Mouse (Mus musculus) limb, embryonic 13.5 days (tissue): ENCODE results near the gene Slc39a11. TPM values are rescaled to one million over a fixed set of nuclear protein-coding genes. Genes with fewer than 3 reads are reported as not detected.
A peak's percentile ranks its signal among the peaks of the same experiment; 100 is the strongest.

Experiments
- ATAC-seq: fragments of 200-750 bp; cut with Nextera tagmentation; 2 replicates; pipeline ENCODE4 v1.8.0; 2017; ENCODE audit warnings: low read depth, moderate number of reproducible peaks, moderate TSS enrichment; ENCODE audit not compliant: low FRiP score
- H3K27ac ChIP-seq: fragments of 300-500 bp; sonication (generic); 2 replicates; pipeline ENCODE4 v1.5.1; 2015; ENCODE audit warnings: inconsistent platforms, mild to moderate bottlenecking, moderate library complexity
- H3K27me3 ChIP-seq: fragments of 300-500 bp; sonication (generic); 2 replicates; pipeline ENCODE4 v1.6.1; 2015; ENCODE audit warnings: mild to moderate bottlenecking, inconsistent platforms
- H3K36me3 ChIP-seq: fragments of 300-500 bp; sonication (generic); 2 replicates; pipeline ENCODE4 v1.6.1; 2015; ENCODE audit warnings: inconsistent platforms, mild to moderate bottlenecking, moderate library complexity
- H3K4me1 ChIP-seq: fragments of 300-500 bp; sonication (generic); 2 replicates; pipeline ENCODE4 v1.6.1; 2015; ENCODE audit warnings: inconsistent platforms
- H3K4me2 ChIP-seq: fragments of 300-500 bp; sonication (generic); replicated peaks from 2 replicates; pipeline ENCODE4 v1.6.1; 2015; ENCODE audit warnings: inconsistent platforms, mild to moderate bottlenecking, moderate library complexity
- H3K4me3 ChIP-seq: fragments of 300-500 bp; sonication (generic); 2 replicates; pipeline ENCODE4 v1.5.1; 2015; ENCODE audit warnings: moderate library complexity, mild to moderate bottlenecking, inconsistent platforms
- H3K9ac ChIP-seq: fragments of 300-500 bp; sonication (generic); 2 replicates; pipeline ENCODE4 v1.6.1; 2015; ENCODE audit warnings: mild to moderate bottlenecking, inconsistent platforms
- H3K9me3 ChIP-seq: fragments of 300-500 bp; sonication (generic); 2 replicates; pipeline ENCODE4 v1.6.1; 2016; ENCODE audit warnings: inconsistent platforms
- WGBS: fragments of 180-500 bp; shearing (Covaris S2); methylation state at CpG from one replicate; pipeline ENCODE4 v1.1.7; 2015; 5-methylcytosine and 5-hydroxymethylcytosine counted together
- polyA plus RNA-seq: library from polyadenylated mRNA; unstranded; fragments of >200 nt; fragmentation: Nextera tagmentation; extraction: Ambion mirVana; gene quantifications from 2 replicates; pipeline ENCODE4 v1.2.1, GENCODE M21; 2015

Slc39a11 gene
- 25.9 and 26.4 TPM in 2 replicates for polyA plus RNA-seq

DNA sequence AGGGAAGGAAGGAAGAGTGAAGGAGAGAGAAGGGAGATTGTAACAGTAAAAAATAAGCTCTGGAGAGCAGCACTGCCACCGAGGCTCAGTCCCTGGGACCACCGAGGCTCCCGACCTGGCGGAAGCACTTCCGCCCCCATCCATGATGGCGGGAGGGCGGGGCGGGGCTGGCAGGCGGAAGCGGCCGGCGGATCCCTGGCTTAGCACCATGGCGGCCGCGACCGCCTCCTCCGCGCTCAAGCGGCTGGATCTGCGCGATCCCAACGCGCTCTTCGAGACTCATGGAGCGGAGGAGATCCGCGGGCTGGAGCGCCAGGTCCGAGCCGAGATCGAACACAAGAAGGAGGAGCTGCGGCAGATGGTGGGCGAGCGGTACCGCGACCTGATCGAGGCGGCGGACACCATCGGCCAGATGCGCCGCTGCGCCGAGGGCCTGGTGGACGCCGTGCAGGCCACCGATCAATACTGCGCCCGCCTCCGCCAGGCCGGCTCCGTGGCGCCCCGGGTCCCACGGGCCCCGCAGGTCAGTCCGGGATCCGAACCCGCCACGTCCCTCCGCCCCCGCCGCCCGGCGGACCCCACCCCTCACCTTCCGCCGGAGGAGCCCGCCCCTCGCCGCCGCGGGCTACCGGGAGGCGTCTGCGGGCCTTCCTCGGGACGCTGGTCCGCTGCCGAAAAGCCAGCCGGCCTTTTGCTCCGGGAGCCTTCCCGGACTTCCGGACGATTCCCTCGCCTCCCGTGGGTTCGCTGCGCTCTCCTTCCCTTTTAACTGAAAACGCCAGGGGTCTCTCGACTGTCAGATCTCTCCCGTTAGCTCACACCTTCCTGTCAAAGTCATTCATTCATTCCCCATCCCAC is at the start of gene Slc39a11:
Gene Slc39a11, minus strand, starts transcription at position 727 of the 858 bp plus-strand sequence.
- Histone ChIP-seq H3K4me2 (peak within 1 kb of the TSS; percentile 68), H3K36me3 (peaks cover 30% of the 10 kb centered on the region), H3K4me3 (peak within 1 kb of the TSS; percentile 90), H3K9me3 (0 out of 2 replicates have a peak, but pooled peaks cover 4% of the 10 kb centered on the region), H3K9ac (peak within 1 kb of the TSS; percentile 93), H3K27me3 (no peaks in the 10 kb centered on the region), H3K4me1 (peaks cover 51% of the 10 kb centered on the region), H3K27ac (peak within 1 kb of the TSS; percentile 82; the same call in 1 of the 2 replicates)
- under 1% methylated on average over 85 of the region's 91 CpGs for WGBS
- peak; percentile 78 for ATAC-seq

DNA sequence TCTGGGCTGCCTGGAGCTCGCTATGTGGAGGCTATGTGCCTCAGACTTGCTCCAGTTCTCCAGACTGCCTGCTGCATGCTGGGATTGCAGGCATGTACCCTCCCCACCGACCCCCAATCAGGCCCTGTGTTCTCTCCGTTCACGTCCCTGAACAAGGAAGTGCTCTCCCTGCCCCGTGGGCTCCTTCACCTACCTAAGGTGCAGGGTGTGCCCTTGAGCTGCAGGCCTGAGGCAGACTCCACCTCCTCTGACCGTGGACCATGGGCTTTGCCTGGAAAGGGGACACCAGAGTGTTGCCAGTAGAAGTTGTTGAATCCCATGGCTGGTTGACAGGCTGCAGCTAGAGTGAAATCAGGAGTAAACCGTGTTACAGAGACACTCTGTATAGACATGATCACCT is 49.8 kb upstream of the Slc39a11 start:
- Histone ChIP-seq H3K9ac (no peak overlapping the region), H3K9me3 (no peaks in the 10 kb centered on the region), H3K27me3 (no peaks in the 10 kb centered on the region), H3K27ac (no peak overlapping the region), H3K4me3 (no peak overlapping the region), H3K4me1 (0 out of 2 replicates have a peak, but pooled peaks cover 4% of the 10 kb centered on the region), H3K36me3 (peaks cover 50% of the 10 kb centered on the region), H3K4me2 (no peak overlapping the region)
- ATAC-seq, result no peak
- WGBS, result 77% methylated on average over 7 of the region's 7 CpGs

DNA sequence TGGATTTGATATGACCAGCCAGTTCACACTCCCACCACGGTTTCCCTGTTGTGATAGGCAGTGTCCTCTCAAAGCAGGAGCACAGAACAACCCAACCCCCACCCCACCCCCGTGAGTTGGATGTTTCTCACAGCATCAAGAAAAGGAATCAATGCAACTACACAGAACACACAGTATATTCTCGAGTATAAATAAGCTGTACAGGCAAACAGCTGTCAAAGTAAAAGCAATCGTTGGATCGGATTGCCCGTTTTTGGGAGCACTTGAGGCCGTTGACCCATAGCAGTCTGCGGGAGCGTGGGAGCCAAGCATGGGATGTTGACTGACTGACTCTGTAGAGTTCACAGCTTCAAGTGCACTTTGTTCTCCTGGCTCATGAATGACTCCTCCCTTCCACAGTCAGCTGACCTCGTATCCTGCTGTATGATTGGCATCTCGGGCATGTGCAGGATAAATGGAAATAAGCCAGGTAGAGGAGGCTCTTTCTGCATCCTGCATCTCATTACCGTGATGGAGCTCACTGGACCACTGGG is 48.2 kb upstream of the Slc39a11 start:
- H3K27ac ChIP-seq, result no peak overlapping the region
- H3K9ac ChIP-seq, result no peak overlapping the region
- no peaks in the 10 kb centered on the region for H3K27me3 ChIP-seq
- 87% methylated on average over 12 of the region's 12 CpGs for WGBS
- no peak overlapping the region for H3K4me3 ChIP-seq
- no peaks in the 10 kb centered on the region for H3K9me3 ChIP-seq
- H3K4me1 ChIP-seq, result no peaks in the 10 kb centered on the region
- H3K36me3 ChIP-seq, result peaks cover 65% of the 10 kb centered on the region
- ATAC-seq, result no peak
- no peak overlapping the region for H3K4me2 ChIP-seq

DNA sequence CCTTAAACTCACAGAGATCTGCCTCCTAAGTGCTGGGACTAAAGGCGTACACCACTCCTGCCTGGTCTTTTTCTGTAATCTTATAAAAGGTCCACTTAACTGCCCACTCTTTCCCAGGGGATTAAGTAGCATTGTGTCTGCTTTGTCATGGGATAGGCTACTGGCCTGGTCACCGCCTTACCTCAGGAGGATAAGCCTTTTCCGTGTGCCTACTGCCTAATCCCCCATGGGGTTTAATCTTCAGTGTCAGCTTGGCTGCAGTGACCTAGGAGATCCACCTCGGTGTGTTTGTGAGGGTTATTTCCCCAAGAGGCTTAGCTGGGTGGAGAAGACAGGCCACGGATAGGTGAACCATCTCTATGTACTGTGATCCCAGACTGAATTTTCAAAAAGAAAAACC is 47.7 kb upstream of the Slc39a11 start:
- no peak overlapping the region for H3K9ac ChIP-seq
- H3K4me3 ChIP-seq, result no peak overlapping the region
- no peak overlapping the region for H3K4me2 ChIP-seq
- no peaks in the 10 kb centered on the region for H3K9me3 ChIP-seq
- no peak for ATAC-seq
- no peaks in the 10 kb centered on the region for H3K27me3 ChIP-seq
- H3K27ac ChIP-seq, result no peak overlapping the region
- no peaks in the 10 kb centered on the region for H3K4me1 ChIP-seq
- WGBS, result 82% methylated on average over 5 of the region's 5 CpGs
- H3K36me3 ChIP-seq, result peaks cover 70% of the 10 kb centered on the region

DNA sequence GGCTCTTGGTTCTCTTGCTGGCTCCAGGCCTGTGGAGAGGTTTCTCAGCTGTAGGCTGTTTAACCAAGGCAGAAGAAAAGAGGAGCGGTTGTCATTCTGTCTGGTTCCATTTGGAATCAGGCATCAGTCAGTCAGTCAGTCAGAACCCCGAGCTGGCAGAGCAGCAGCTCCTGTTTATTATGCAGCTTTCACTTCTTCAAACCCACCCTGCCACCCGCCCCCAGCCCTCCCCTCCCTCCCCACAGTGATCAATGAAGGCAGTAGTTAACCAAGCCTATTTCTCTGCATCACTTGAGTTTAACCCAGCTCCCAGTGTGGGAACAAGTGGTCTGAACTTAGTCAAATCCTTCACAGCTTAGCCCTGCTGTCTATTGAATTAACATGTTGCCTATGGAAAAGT is 42.0 kb upstream of the Slc39a11 start:
- Histone ChIP-seq H3K9ac (no peak overlapping the region), H3K27ac (no peak overlapping the region), H3K4me2 (no peak overlapping the region), H3K27me3 (no peaks in the 10 kb centered on the region), H3K4me3 (no peak overlapping the region), H3K36me3 (peaks cover 91% of the 10 kb centered on the region), H3K4me1 (peaks cover 9% of the 10 kb centered on the region; the same call in 1 of the 2 replicates), H3K9me3 (no peaks in the 10 kb centered on the region)
- no peak for ATAC-seq
- WGBS, result 74% methylated on average over 3 of the region's 3 CpGs

DNA sequence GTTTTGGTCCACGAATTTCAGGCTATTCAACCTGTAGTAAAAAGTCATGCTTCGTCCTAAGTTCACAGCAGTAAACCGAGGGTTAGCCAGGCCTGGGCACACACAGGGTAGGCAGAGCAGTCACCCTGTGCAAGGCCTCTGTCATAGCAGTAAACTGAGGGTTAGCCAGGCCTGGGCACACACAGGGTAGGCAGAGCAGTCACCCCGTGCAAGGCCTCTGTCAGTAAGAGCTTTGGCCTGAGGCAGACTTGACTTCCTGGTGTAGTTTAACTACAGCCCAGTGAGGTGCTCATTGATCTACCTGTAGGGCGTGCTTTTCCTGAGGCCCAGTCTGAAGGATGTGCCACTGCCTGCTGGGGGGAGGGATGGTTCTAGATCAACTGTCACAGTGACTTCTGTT is 41.4 kb upstream of the Slc39a11 start:
- Histone ChIP-seq H3K4me2 (no peak overlapping the region), H3K27me3 (no peaks in the 10 kb centered on the region), H3K4me1 (peaks cover 14% of the 10 kb centered on the region; the same call in 1 of the 2 replicates), H3K9me3 (no peaks in the 10 kb centered on the region), H3K9ac (no peak overlapping the region), H3K27ac (no peak overlapping the region), H3K36me3 (peaks cover 85% of the 10 kb centered on the region), H3K4me3 (no peak overlapping the region)
- no peak for ATAC-seq
- 80% methylated on average over 5 of the region's 5 CpGs for WGBS

DNA sequence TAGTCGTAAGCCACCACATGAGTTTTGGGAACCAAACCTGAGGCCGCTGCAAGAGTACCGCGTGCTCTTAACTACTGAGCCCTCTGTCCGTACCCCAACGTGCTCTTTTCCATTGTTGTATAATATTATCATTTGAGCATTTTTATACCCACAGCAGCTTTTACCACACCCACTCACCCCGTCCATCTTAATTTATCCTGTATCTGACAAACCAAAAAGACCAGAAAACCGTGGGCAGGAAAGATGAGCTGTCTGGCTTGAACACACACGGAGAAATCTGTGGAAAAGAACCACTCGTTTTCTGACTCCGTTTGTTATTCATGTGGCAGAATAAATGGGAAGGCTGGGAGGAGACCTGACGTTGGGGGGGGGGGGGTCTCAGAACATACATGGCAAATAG is 40.6 kb upstream of the Slc39a11 start:
- H3K4me3 ChIP-seq, result no peak overlapping the region
- no peak for ATAC-seq
- no peak overlapping the region for H3K9ac ChIP-seq
- no peak overlapping the region for H3K27ac ChIP-seq
- no peaks in the 10 kb centered on the region for H3K27me3 ChIP-seq
- peaks cover 18% of the 10 kb centered on the region for H3K4me1 ChIP-seq
- WGBS, result 91% methylated on average over 12 of the region's 12 CpGs
- no peaks in the 10 kb centered on the region for H3K9me3 ChIP-seq
- H3K4me2 ChIP-seq, result no peak overlapping the region
- H3K36me3 ChIP-seq, result peaks cover 77% of the 10 kb centered on the region

DNA sequence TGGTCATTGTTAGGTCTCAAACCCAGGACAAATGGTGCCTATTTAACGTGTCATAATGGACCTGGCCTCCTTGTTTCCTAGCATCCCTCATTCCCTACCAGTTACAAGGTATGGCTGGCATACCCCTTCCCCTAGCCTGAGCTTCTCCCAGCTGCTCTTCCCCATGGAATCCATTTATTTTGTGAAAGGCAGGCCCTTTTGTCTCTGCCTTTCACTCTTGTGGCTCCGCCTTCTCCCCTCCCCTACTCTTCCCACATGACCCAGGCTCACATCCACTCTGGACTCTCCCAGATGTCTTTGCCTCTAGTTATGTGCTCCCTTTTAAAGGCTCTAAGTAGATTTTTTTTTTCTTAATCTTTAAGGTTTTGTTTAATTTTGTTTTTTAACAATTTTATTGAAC is 37.2 kb upstream of the Slc39a11 start:
- ATAC-seq, result no peak
- Histone ChIP-seq H3K9ac (no peak overlapping the region), H3K27me3 (no peaks in the 10 kb centered on the region), H3K4me2 (no peak overlapping the region), H3K36me3 (peaks cover 42% of the 10 kb centered on the region), H3K9me3 (no peaks in the 10 kb centered on the region), H3K27ac (no peak overlapping the region), H3K4me1 (peaks cover 35% of the 10 kb centered on the region), H3K4me3 (no peak overlapping the region)
- WGBS, result 79% methylated on average over 2 of the region's 2 CpGs

DNA sequence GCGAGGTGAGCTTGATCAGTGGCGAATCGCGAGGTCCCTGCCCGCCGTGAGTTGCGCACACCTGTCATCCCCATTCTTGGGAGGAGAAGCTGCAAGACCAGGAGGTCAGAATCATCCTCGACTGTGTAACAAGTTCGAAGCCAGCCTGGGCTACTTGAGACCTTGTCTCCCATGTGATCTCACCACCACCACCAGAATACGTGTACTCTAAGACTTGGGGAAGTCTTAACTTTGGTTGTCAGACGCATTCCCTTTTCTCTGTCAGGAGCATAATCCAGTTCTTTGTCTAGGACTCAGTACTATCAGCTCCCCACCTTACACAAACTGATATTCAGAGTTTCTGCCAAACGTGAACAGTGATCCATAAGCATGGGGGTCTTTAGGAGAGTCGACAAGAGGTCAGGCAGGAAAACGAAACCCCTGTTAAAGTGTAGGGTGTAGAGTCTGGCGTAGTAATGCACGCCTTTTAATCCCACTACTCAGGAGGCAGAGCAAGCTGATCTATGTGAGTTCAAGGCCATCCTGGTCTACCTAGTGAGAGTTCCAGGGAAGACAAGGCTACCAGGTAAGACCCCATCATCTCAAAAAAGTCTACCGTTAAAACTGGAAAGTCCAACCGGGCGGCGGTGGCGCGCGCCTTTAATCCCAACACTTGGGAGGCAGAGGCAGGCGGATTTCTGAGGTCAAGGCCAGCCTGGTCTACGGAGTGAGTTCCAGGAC is 35.0 kb upstream of the Slc39a11 start:
- H3K4me2 ChIP-seq, result peak overlapping the region; percentile 76
- peaks cover 35% of the 10 kb centered on the region for H3K4me1 ChIP-seq
- no peaks in the 10 kb centered on the region for H3K27me3 ChIP-seq
- H3K9ac ChIP-seq, result peak overlapping the region; percentile 92
- peaks cover 24% of the 10 kb centered on the region for H3K36me3 ChIP-seq
- H3K4me3 ChIP-seq, result peak overlapping the region; percentile 96
- H3K27ac ChIP-seq, result no peak overlapping the region
- no peak for ATAC-seq
- WGBS, result 42% methylated on average over 25 of the region's 25 CpGs
- no peaks in the 10 kb centered on the region for H3K9me3 ChIP-seq

DNA sequence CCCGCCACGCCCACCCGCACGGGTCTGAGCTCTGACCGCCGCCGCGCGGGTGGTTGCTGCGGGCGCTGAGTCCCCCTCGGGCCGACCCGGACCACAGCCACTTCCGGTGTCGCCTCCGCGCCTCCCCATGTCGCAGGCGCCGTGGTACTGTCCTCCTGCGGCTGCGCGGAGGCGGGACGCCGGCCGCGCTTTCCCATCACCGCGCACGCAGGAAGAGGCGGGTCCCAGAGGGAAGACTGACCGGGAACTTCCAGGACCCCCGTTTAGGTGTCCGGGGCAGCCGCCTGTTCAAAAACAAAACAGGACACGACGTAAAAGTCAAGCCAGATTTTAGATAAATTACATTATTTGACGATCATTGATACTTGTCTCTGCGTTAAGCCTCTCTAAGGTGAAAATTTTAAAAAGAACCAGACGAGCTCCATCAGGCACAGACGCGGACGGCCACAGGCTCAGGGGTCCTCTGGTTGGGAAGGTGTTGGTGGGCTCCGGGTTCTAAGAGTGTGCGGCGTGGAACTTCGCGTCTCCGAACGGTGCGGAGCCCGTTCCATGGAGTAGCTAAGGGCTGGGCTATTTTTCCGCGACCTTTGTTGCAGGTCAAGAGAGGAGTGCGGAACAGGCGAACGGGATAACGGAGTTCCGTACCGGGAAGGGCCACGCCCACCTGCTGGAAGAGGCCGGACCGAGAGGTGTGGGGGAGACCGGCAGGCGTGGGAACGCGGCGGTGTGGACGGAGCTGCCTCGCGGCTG is 34.3 kb upstream of the Slc39a11 start, which contains the start of the genes Fam104a and D11Wsu47e:
Gene Fam104a, minus strand, starts transcription at position 199 of the 750 bp plus-strand sequence.
Gene D11Wsu47e, plus strand, starts transcription at position 456 of the 750 bp plus-strand sequence.
- peak within 1 kb of the TSS; percentile 92 for H3K9ac ChIP-seq
- no peaks in the 10 kb centered on the region for H3K27me3 ChIP-seq
- H3K36me3 ChIP-seq, result peaks cover 16% of the 10 kb centered on the region
- H3K4me1 ChIP-seq, result peaks cover 35% of the 10 kb centered on the region
- ATAC-seq, result peak; percentile 93
- H3K4me3 ChIP-seq, result peak within 1 kb of the TSS; percentile 96
- no peaks in the 10 kb centered on the region for H3K9me3 ChIP-seq
- peak within 1 kb of the TSS; percentile 95 for H3K27ac ChIP-seq
- H3K4me2 ChIP-seq, result peak within 1 kb of the TSS; percentile 76
- under 1% methylated on average over 71 of the region's 73 CpGs for WGBS

DNA sequence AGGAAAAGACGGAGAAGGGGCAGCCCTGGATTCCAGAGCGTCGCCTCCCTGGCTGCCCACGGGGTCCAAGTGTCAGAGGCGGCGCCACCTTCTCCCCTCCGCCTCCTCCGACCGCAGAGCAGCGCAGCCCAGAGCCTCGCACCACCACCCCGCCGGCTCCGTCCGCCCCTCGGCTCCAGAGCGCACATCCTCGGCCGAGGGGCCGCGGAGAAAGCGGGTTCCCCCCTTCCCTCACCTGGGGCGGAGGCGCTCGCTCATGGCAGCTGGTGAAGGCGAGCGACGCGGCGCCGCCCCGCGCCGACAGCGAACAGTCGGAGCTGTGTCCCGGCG is 33.7 kb upstream of the Slc39a11 start:
- H3K27ac ChIP-seq, result peak overlapping the region; percentile 95
- peaks cover 11% of the 10 kb centered on the region for H3K36me3 ChIP-seq
- H3K4me2 ChIP-seq, result peak overlapping the region; percentile 76
- H3K9ac ChIP-seq, result peak overlapping the region; percentile 92
- no peaks in the 10 kb centered on the region for H3K27me3 ChIP-seq
- H3K4me3 ChIP-seq, result peak overlapping the region; percentile 96
- H3K9me3 ChIP-seq, result no peaks in the 10 kb centered on the region
- H3K4me1 ChIP-seq, result peaks cover 35% of the 10 kb centered on the region
- WGBS, result 1% methylated on average over 37 of the region's 38 CpGs
- no peak for ATAC-seq
